Mouse (Mus musculus): ENCODE data around the gene Atxn7l1. TPM values are rescaled to one million over a fixed set of nuclear protein-coding genes. Genes with fewer than 3 reads are reported as not detected.

Gene Atxn7l1
- polyA plus RNA-seq, 1 experiment from 2014 or later, result 10.8 TPM

DNA sequence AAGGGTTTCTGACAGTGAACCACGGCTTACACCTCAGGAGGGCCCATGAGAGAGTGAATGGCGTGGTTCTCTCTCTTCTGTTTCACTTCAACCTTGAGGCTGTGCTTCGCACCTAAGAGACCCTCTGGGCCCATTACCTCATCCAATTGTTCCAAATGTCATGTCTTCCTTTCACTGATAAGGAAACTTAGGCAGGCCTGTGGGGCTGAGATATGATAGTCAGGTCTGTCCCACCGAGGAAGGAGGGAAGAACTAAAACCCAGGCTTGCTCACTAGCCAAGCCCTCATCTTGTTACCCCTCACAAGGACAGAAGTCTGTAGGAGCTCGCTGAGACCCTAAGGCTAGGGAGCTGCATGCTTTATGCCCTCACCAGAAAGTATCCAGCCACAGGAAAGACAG, 187.5 kb downstream of the Atxn7l1 start:
- Histone ChIP-seq H3K4me2 (ENCODE audit: low read depth, low read length) (no peak overlapping the region), H3K27me3 (ENCODE audit: control insufficient read depth, insufficient read depth, low read length) (no peaks in the 10 kb centered on the region), H3K9me3 (replicated peaks; ENCODE audit: control insufficient read depth, low read length) (no peaks in the 10 kb centered on the region), H3K9ac (ENCODE audit: low read length) (no peak overlapping the region), H3K36me3 (ENCODE audit: control insufficient read depth, insufficient read depth) (no peaks in the 10 kb centered on the region), H3K4me1 (ENCODE audit: control insufficient read depth, insufficient read depth, low read length) (no peaks in the 10 kb centered on the region), H3K4me3 (ENCODE audit: low read length) (no peak overlapping the region), H3K27ac (ENCODE audit: low read length) (no peak overlapping the region)
- no peak for ATAC-seq (replicated peaks; ENCODE audit: extremely low read depth, insufficient read depth, low FRiP score)
- WGBS, result 70% methylated on average over 5 of the region's 5 CpGs

DNA sequence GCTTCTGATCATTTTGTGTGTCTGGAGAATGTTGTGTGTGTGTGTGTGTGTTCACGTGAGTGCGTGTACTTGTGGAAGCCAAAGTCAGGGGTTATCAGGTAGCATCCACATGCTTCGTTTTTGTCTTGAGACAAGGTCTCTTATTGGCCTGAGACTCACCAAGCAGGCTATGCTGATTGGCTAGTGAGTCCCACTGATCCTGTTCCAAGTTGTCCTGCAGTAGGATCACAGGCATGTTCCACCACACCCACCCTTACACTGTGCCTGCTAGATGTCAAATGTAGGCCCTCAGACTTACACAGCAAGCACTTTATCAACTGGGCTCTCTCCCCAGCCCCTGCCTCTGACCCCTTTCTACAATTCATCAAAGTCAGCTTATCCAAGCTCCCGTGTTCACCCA, 187.9 kb downstream of the Atxn7l1 start:
- Histone ChIP-seq H3K9me3 (replicated peaks; ENCODE audit: control insufficient read depth, low read length) (no peaks in the 10 kb centered on the region), H3K36me3 (ENCODE audit: control insufficient read depth, insufficient read depth) (no peaks in the 10 kb centered on the region), H3K9ac (ENCODE audit: low read length) (no peak overlapping the region), H3K4me3 (ENCODE audit: low read length) (no peak overlapping the region), H3K27me3 (ENCODE audit: control insufficient read depth, insufficient read depth, low read length) (no peaks in the 10 kb centered on the region), H3K4me2 (ENCODE audit: low read depth, low read length) (no peak overlapping the region), H3K4me1 (ENCODE audit: control insufficient read depth, insufficient read depth, low read length) (no peaks in the 10 kb centered on the region), H3K27ac (ENCODE audit: low read length) (no peak overlapping the region)
- no peak for ATAC-seq (replicated peaks; ENCODE audit: extremely low read depth, insufficient read depth, low FRiP score)
- WGBS, result 57% methylated on average over 4 of the region's 4 CpGs

DNA sequence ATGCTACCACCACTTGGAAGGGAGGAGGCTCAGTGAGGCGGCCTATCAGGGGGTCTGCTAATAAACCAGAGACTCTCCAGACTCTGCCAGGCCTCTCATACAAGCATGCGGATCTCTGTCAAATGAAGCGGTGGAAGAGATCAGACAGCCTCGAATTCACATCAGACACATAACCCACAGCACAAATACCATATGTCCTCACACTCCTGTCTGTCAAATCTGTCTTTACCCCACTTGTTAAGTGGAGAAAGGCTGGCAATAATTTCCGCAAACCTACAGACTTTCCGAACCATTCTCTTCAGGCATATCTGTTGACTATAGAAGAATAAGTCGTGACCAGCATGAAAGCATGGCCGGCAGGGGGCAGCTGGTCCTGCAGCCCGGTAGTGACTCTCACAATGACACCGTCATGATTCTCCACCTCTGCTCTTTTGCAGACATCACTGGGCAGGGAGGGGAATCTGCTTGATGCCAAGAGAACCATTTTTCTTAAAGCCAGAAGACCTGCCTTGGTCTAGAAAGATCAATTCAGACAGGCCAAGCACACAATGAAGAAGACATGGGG, 189.2 kb downstream of the Atxn7l1 start:
- Histone ChIP-seq H3K4me2 (ENCODE audit: low read depth, low read length) (no peak overlapping the region), H3K4me1 (ENCODE audit: control insufficient read depth, insufficient read depth, low read length) (peaks cover 8% of the 10 kb centered on the region), H3K27me3 (ENCODE audit: control insufficient read depth, insufficient read depth, low read length) (no peaks in the 10 kb centered on the region), H3K27ac (ENCODE audit: low read length) (no peak overlapping the region), H3K9me3 (replicated peaks; ENCODE audit: control insufficient read depth, low read length) (no peaks in the 10 kb centered on the region), H3K4me3 (ENCODE audit: low read length) (no peak overlapping the region), H3K9ac (ENCODE audit: low read length) (no peak overlapping the region), H3K36me3 (ENCODE audit: control insufficient read depth, insufficient read depth) (no peaks in the 10 kb centered on the region)
- ATAC-seq (replicated peaks; ENCODE audit: extremely low read depth, insufficient read depth, low FRiP score), result no peak
- 72% methylated on average over 10 of the region's 10 CpGs for WGBS

DNA sequence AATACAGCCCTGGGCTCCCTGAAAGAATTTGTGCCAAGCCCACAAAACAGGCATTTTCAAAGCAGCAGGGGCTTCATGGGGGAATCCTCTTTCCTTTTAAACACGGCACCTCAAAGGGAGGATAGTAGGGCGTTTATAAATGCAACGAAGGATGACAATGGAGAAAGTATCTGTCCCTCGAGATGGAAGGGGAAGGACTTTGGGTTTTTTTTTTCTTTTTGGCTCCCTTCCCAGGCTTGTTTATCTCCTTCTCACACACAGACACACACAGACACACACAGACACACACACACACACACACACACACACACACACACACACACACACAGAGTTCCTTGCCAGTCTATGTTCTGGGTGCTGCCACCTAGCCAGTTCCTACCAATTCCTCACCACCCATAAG, 189.8 kb downstream of the Atxn7l1 start:
- H3K4me1 ChIP-seq (ENCODE audit: control insufficient read depth, insufficient read depth, low read length), result peaks cover 9% of the 10 kb centered on the region
- H3K9me3 ChIP-seq (replicated peaks; ENCODE audit: control insufficient read depth, low read length), result no peaks in the 10 kb centered on the region
- WGBS, result 71% methylated on average over 4 of the region's 4 CpGs
- ATAC-seq (replicated peaks; ENCODE audit: extremely low read depth, insufficient read depth, low FRiP score), result no peak
- H3K9ac ChIP-seq (ENCODE audit: low read length), result no peak overlapping the region
- no peak overlapping the region for H3K27ac ChIP-seq (ENCODE audit: low read length)
- H3K27me3 ChIP-seq (ENCODE audit: control insufficient read depth, insufficient read depth, low read length), result no peaks in the 10 kb centered on the region
- no peaks in the 10 kb centered on the region for H3K36me3 ChIP-seq (ENCODE audit: control insufficient read depth, insufficient read depth)
- no peak overlapping the region for H3K4me2 ChIP-seq (ENCODE audit: low read depth, low read length)
- no peak overlapping the region for H3K4me3 ChIP-seq (ENCODE audit: low read length)

GRCm38 (mm10) chr12:33338170-33338569, 190.7 kb downstream of the Atxn7l1 start:
- Histone ChIP-seq H3K36me3 (ENCODE audit: control insufficient read depth, insufficient read depth) (no peaks in the 10 kb centered on the region), H3K4me2 (ENCODE audit: low read depth, low read length) (no peak overlapping the region), H3K9me3 (replicated peaks; ENCODE audit: control insufficient read depth, low read length) (no peaks in the 10 kb centered on the region), H3K9ac (ENCODE audit: low read length) (no peak overlapping the region), H3K4me3 (ENCODE audit: low read length) (no peak overlapping the region), H3K27me3 (ENCODE audit: control insufficient read depth, insufficient read depth, low read length) (no peaks in the 10 kb centered on the region), H3K27ac (ENCODE audit: low read length) (no peak overlapping the region), H3K4me1 (ENCODE audit: control insufficient read depth, insufficient read depth, low read length) (peaks cover 9% of the 10 kb centered on the region)
- WGBS, result 15% methylated on average over 5 of the region's 5 CpGs
- ATAC-seq (replicated peaks; ENCODE audit: extremely low read depth, insufficient read depth, low FRiP score), result no peak

- Histone ChIP-seq H3K4me1 (ENCODE audit: control insufficient read depth, insufficient read depth, low read length) (peaks cover 9% of the 10 kb centered on the region), H3K9me3 (replicated peaks; ENCODE audit: control insufficient read depth, low read length) (no peaks in the 10 kb centered on the region), H3K27ac (ENCODE audit: low read length) (no peak overlapping the region), H3K4me2 (ENCODE audit: low read depth, low read length) (no peak overlapping the region), H3K36me3 (ENCODE audit: control insufficient read depth, insufficient read depth) (no peaks in the 10 kb centered on the region), H3K4me3 (ENCODE audit: low read length) (no peak overlapping the region), H3K9ac (ENCODE audit: low read length) (no peak overlapping the region), H3K27me3 (ENCODE audit: control insufficient read depth, insufficient read depth, low read length) (0 out of 2 replicates have a peak, but pooled peaks cover 3% of the 10 kb centered on the region)
- 71% methylated on average over 4 of the region's 4 CpGs for WGBS
- no peak for ATAC-seq (replicated peaks; ENCODE audit: extremely low read depth, insufficient read depth, low FRiP score)
Measured at GRCm38 (mm10) chr12:33339822-33340221, 192.3 kb downstream of the Atxn7l1 start.

DNA sequence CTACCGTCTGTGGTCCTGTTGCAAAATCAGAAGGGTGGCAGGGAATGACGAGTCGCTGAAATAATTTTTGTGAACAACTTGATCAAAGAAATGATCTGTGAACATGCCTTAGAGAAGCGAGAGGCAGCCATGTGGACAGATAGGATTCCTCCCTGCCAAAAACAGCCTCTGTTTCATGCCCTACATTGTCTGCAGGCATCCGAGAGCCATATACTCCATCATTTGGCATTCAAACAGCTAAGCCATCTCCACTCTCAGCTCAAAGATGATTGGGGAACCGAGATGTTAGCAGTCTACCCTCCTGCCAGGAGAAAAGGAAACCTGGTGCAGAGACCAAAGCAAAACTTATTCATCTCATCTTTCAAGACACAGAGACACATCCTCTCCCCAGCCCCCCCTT, 193.2 kb downstream of the Atxn7l1 start:
- Histone ChIP-seq H3K36me3 (ENCODE audit: control insufficient read depth, insufficient read depth) (no peaks in the 10 kb centered on the region), H3K27ac (ENCODE audit: low read length) (no peak overlapping the region), H3K9me3 (replicated peaks; ENCODE audit: control insufficient read depth, low read length) (no peaks in the 10 kb centered on the region), H3K4me1 (ENCODE audit: control insufficient read depth, insufficient read depth, low read length) (peaks cover 17% of the 10 kb centered on the region), H3K9ac (ENCODE audit: low read length) (no peak overlapping the region), H3K4me2 (ENCODE audit: low read depth, low read length) (no peak overlapping the region), H3K27me3 (ENCODE audit: control insufficient read depth, insufficient read depth, low read length) (0 out of 2 replicates have a peak, but pooled peaks cover 3% of the 10 kb centered on the region), H3K4me3 (ENCODE audit: low read length) (no peak overlapping the region)
- no peak for ATAC-seq (replicated peaks; ENCODE audit: extremely low read depth, insufficient read depth, low FRiP score)
- WGBS, result 79% methylated on average over 6 of the region's 6 CpGs

GRCm38 (mm10) chr12:33341351-33341892, 193.9 kb downstream of the Atxn7l1 start:
- WGBS, result 23% methylated on average over 17 of the region's 17 CpGs
- H3K27ac ChIP-seq (ENCODE audit: low read length), result no peak overlapping the region
- H3K4me2 ChIP-seq (ENCODE audit: low read depth, low read length), result peak overlapping the region; percentile 4; the same call in 1 of the 2 replicates
- H3K4me3 ChIP-seq (ENCODE audit: low read length), result no peak overlapping the region
- peaks cover 24% of the 10 kb centered on the region for H3K4me1 ChIP-seq (ENCODE audit: control insufficient read depth, insufficient read depth, low read length)
- H3K36me3 ChIP-seq (ENCODE audit: control insufficient read depth, insufficient read depth), result no peaks in the 10 kb centered on the region
- 0 out of 2 replicates have a peak, but pooled peaks cover 3% of the 10 kb centered on the region for H3K27me3 ChIP-seq (ENCODE audit: control insufficient read depth, insufficient read depth, low read length)
- peak; percentile 54; the same call in 1 of the 2 replicates for ATAC-seq (replicated peaks; ENCODE audit: extremely low read depth, insufficient read depth, low FRiP score)
- no peak overlapping the region for H3K9ac ChIP-seq (ENCODE audit: low read length)
- no peaks in the 10 kb centered on the region for H3K9me3 ChIP-seq (replicated peaks; ENCODE audit: control insufficient read depth, low read length)

DNA sequence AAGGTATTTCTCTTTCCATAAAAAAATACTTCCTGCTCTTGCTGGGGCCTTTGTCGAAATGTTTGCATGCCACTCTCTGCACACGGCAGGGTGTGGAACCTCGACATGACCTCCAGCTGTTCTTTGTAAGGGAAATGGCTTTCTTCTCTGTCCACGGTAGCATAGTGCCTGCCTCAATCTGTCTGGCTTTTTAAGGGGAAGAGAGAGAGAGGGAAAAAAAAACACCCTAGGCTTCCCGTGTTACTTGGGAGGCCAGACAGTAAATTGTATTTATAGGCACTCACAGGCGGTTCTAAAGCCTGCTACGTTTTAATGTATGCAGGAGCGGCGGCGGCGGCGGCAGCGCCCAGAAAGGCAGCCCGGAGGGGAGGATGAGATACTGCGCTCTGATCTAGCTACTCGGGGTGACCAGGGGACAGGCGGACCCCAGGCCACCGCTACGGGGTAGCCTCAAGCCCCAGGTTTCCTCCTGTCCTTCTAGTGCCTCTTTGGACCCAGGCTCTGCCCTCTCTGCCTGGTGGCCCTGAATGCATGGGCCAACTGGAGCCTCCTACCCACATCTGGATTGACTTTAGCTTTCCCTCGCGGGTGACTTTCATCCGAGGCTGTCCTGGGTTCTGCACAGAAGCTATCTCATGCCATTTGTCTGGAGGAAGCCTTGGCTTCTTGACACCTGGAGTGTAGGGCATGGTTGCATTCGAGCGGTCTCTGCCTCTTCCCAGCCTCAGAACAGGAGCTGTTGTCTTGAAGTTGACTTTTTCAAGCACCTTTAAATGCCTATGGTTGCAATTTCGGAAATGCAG, 197.7 kb downstream of the Atxn7l1 start:
- no peak overlapping the region for H3K27ac ChIP-seq (ENCODE audit: low read length)
- ATAC-seq (replicated peaks; ENCODE audit: extremely low read depth, insufficient read depth, low FRiP score), result no peak
- peaks cover 10% of the 10 kb centered on the region for H3K36me3 ChIP-seq (ENCODE audit: control insufficient read depth, insufficient read depth)
- H3K4me1 ChIP-seq (ENCODE audit: control insufficient read depth, insufficient read depth, low read length), result peaks cover 27% of the 10 kb centered on the region
- peak overlapping the region; percentile 41; the same call in 1 of the 2 replicates for H3K4me2 ChIP-seq (ENCODE audit: low read depth, low read length)
- H3K27me3 ChIP-seq (ENCODE audit: control insufficient read depth, insufficient read depth, low read length), result 0 out of 2 replicates have a peak, but pooled peaks cover 3% of the 10 kb centered on the region
- peaks cover 3% of the 10 kb centered on the region; the same call in 1 of the 2 replicates for H3K9me3 ChIP-seq (replicated peaks; ENCODE audit: control insufficient read depth, low read length)
- 18% methylated on average over 25 of the region's 25 CpGs for WGBS
- H3K4me3 ChIP-seq (ENCODE audit: low read length), result 0 out of 2 replicates have a peak overlapping the region, but pooled peaks have one; percentile 4
- no peak overlapping the region for H3K9ac ChIP-seq (ENCODE audit: low read length)
